Mouse (Mus musculus) granulocyte monocyte progenitor cell, adult 5-6 weeks (primary cell): ENCODE data around the gene 4930555G01Rik. TPM values are rescaled to one million over a fixed set of nuclear protein-coding genes. Genes with fewer than 3 reads are reported as not detected.
"Not testable (repeated sequence)": the region's sequence is repeated elsewhere in the genome, so short reads cannot be mapped to it uniquely, and the experiment has no call there.

ENCODE experiments used
- ATAC-seq: replicated peaks from 2 replicates; pipeline ENCODE4 v1.8.0; 2016; ENCODE audit warnings: mild to moderate bottlenecking, moderate TSS enrichment, inconsistent platforms; ENCODE audit not compliant: poor library complexity, severe bottlenecking
- total RNA-seq, 2 experiments: library from RNA; stranded (forward) in 1 of 2; stranded (reverse) in 1 of 2; fragments of 200-712, 200-1000 nt in 1 of 2; fragments of >200 nt in 1 of 2; fragmentation: Nextera tagmentation in 1 of 2; gene quantifications; 2 replicates each; pipeline ENCODE4 v1.2.3; 2014 to 2017

Gene 4930555G01Rik
- total RNA-seq (2014; fragmentation: Nextera tagmentation) (not detected in 2 replicates), total RNA-seq (2017) (not detected in 2 replicates)

- ATAC-seq, result not testable (repeated sequence)
Observed at GRCm38 (mm10) chr14:5050329-5050728, at the start of gene 4930555G01Rik. TSS of gene 4930555G01Rik (plus strand) at chr14:5050629.

DNA sequence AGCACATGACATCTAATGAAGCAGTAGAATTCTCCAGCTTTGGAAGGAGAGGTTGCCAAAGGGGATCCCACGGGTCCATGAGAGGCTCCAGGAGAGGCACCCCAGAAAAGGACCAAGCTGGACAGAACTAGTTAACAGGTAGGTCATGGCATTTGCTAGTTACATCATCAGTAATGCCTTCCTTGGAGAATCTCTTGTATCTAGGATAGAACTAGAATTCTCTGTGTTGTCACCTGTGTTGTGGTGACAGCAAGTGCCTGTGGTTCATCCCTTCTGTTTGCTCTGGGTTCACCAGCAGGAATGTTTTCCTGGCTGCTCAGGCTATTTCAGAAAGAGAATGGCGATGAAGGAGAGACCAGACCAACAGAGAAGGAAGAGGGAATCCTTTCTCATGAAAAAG, 34.8 kb upstream of the 4930555G01Rik start, which contains the start of gene Gm3298:
TSS of gene Gm3298 (plus strand) at position 301 of the 400 bp plus-strand sequence.
- ATAC-seq, result not testable (repeated sequence)

- not testable (repeated sequence) for ATAC-seq
Observed at GRCm38 (mm10) chr14:5070611-5071490, 20.4 kb downstream of the 4930555G01Rik start, which contains the start of gene Gm8281. TSS of gene Gm8281 (plus strand) at chr14:5071040.

Other genes with a start within 250 kb of the 4930555G01Rik start
- not detected in 2 replicates for gene Gm3269, start 212.5 kb upstream of the 4930555G01Rik start, total RNA-seq (2014; fragmentation: Nextera tagmentation)
- not detected in 2 replicates for gene Gm3269, start 212.5 kb upstream of the 4930555G01Rik start, total RNA-seq (2017)
- not detected in 2 replicates for gene Gm3264, start 195.1 kb upstream of the 4930555G01Rik start, total RNA-seq (2014; fragmentation: Nextera tagmentation)
- not detected in 2 replicates for gene Gm3264, start 195.1 kb upstream of the 4930555G01Rik start, total RNA-seq (2017)
- not detected in 2 replicates for gene Gm3278, start 158.2 kb upstream of the 4930555G01Rik start, total RNA-seq (2014; fragmentation: Nextera tagmentation)
- not detected in 2 replicates for gene Gm3278, start 158.2 kb upstream of the 4930555G01Rik start, total RNA-seq (2017)
- gene Gm8297, start 66.7 kb upstream of the 4930555G01Rik start, total RNA-seq (2014; fragmentation: Nextera tagmentation), result not detected in 2 replicates
- not detected in 2 replicates for gene Gm8297, start 66.7 kb upstream of the 4930555G01Rik start, total RNA-seq (2017)
- not detected in 2 replicates for gene Gm3298, start 34.7 kb upstream of the 4930555G01Rik start, total RNA-seq (2014; fragmentation: Nextera tagmentation)
- gene Gm3298, start 34.7 kb upstream of the 4930555G01Rik start, total RNA-seq (2017), result not detected in 2 replicates
- gene Gm8281, start 20.4 kb downstream of the 4930555G01Rik start, total RNA-seq (2014; fragmentation: Nextera tagmentation), result not detected in 2 replicates
- gene Gm8281, start 20.4 kb downstream of the 4930555G01Rik start, total RNA-seq (2017), result not detected in 2 replicates
- gene Gm8279, start 80.9 kb downstream of the 4930555G01Rik start, total RNA-seq (2014; fragmentation: Nextera tagmentation), result not detected in 2 replicates
- gene Gm8279, start 80.9 kb downstream of the 4930555G01Rik start, total RNA-seq (2017), result not detected in 2 replicates
- not detected in 2 replicates for gene Gm3317, start 113.9 kb downstream of the 4930555G01Rik start, total RNA-seq (2014; fragmentation: Nextera tagmentation)
- gene Gm3317, start 113.9 kb downstream of the 4930555G01Rik start, total RNA-seq (2017), result not detected in 2 replicates
- gene Gm8271, start 135.2 kb downstream of the 4930555G01Rik start, total RNA-seq (2014; fragmentation: Nextera tagmentation), result not detected in 2 replicates
- gene Gm8271, start 135.2 kb downstream of the 4930555G01Rik start, total RNA-seq (2017), result not detected in 2 replicates
- not detected in 2 replicates for gene Gm3526, start 210.0 kb downstream of the 4930555G01Rik start, total RNA-seq (2014; fragmentation: Nextera tagmentation)
- not detected in 2 replicates for gene Gm3526, start 210.0 kb downstream of the 4930555G01Rik start, total RNA-seq (2017)